Mouse (Mus musculus) stomach, postnatal 0 days (tissue): ENCODE measurements around the gene Tubb4b.

Experiments
- CTCF ChIP-seq: IDR thresholded peaks from 2 replicates; pipeline ENCODE4 v1.5.1; 2016; ENCODE audit warnings: antibody characterized with exemption, low read depth, mild to moderate bottlenecking, moderate library complexity
- EP300 ChIP-seq: optimal IDR thresholded peaks from 2 replicates; pipeline ENCODE3; 2016; ENCODE audit warnings: antibody characterized with exemption

- TF ChIP-seq CTCF (no peak), EP300 (no peak)
These were observed 16.9 kb upstream of the Tubb4b start for GRCm38 (mm10) chr2:25241438-25241775.
